Mouse (Mus musculus) kidney, adult 10 weeks (tissue): ENCODE measurements around the gene Dapk1. TPM values are rescaled to one million over a fixed set of nuclear protein-coding genes. Genes with fewer than 3 reads are reported as not detected.

ENCODE experiments used
- polyA plus RNA-seq: library from polyadenylated mRNA; stranded (reverse); fragments of 350-450 nt; fragmentation: Illumina TruSeq; extraction: RNeasy Lipid Tissue Mini Kit (QIAGEN cat#74804); gene quantifications from one replicate; pipeline ENCODE4 v1.2.3, GENCODE M21; 2014; ENCODE audit warnings: low read depth, low replicate concordance

The Dapk1 gene
- 45.1 TPM for polyA plus RNA-seq

DNA sequence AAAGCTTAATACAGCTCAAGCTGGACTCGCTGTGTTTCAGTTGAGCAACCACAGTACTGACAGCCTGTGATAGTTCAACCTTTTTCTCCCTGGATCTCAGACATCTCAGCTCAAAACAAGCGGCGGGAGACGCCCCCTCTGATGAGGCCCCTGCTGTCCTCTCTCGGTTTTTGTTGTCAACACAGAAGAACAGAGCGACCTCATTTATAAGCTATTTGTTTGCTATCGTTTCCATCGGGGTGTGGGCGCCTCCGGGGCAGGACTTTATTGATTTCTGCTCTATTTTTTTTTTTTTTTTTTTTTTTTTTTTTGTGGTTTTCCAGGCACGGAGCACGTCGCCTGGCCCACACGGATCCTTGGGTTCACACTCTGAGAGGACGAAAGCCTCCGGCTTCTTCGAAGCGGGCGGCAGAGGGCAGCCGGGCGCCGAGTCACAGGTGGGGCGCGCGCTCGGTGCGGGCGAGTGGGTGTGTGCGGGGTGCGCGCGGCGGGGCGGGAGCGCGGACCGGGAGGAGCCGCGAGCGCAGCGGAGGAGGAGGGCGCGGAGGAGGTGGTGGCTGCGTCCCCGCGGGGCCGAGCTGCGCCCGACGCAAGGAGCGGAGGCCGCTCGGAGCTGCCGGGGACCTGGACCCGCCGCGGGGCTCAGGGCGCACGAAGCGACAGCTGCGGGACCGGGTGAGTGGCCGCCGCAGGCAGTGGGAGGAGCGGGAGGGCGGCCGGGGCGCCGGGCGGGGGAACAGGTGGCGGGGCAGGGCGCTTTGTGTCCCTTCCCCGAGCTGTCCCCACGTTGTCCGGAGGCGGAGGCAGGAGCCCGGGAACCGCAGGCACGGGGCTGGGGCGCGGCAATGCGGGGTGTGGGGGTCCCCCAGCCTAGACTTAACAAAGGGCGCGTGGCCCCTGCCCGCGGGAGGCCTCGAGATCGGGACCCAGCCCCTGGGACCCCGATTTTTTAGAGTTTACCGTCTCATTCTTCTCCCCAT is at the start of gene Dapk1:
Gene Dapk1, plus strand, starts transcription at position 512 of the 980 bp plus-strand sequence.

DNA sequence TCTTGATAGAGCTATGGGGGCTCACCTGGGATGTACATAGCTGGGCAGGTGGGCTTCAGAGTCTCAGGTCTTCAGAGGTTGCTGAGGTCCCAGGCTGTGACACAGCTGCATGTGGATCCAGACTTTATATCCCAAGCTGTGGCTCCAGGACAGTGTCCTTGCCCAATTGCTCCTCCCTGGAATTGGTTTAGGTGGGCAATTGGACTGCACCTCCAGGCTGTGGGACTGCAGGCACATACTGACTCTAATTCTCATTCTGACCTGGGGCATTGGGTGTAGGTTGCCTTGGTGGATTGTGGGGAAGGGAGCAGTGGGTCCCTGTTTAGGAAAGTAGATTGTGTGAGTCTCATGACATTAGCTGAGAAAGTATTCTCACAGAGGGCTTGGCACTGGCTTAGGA is 184.5 kb downstream of the Dapk1 start, which contains the start of gene BC051665:
Gene BC051665, minus strand, starts transcription at position 101 of the 400 bp plus-strand sequence.

DNA sequence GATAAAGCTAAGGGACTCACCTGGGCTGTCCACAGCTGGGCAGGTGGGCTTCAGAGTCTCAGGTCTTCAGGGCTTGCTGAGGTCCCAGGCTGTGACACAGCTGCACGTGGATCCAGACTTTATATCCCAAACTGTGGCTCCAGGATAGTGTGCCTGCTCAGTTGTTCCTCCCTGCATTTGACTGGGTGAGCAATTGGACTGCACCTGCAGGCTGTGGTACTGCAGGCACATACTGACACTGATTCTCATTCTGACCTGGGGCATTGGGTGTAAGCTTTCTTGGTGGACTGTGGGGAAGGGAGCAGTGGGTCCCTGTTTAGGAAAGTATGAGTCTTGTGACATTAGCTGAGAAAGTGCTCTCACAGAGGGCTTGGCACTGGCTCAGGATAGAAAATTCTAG is 201.0 kb downstream of the Dapk1 start, which contains the start of gene Ctsll3:
Gene Ctsll3, minus strand, starts transcription at position 101 of the 400 bp plus-strand sequence.

Other genes with a start within 250 kb of the Dapk1 start
- gene BC051665, start 184.4 kb downstream of the Dapk1 start, polyA plus RNA-seq = not detected
- gene Ctsll3, start 200.9 kb downstream of the Dapk1 start, polyA plus RNA-seq = not detected